Mouse (Mus musculus) spleen, adult 2 months (tissue): ENCODE data around the gene Krt28.

Experiments used
- CTCF ChIP-seq: fragments of 200-500 bp; IDR thresholded peaks from 2 replicates; pipeline ENCODE4 v1.5.1; 2011; ENCODE audit warnings: mild to moderate bottlenecking, inconsistent platforms; ENCODE audit not compliant: insufficient read depth, insufficient read length, insufficient replicate concordance; ENCODE audit errors: extremely low read depth
- POLR2A ChIP-seq: fragments of 200-500 bp; IDR thresholded peaks from 2 replicates; pipeline ENCODE4 v1.6.1; 2011; ENCODE audit warnings: low read depth, low read length, inconsistent platforms

DNA sequence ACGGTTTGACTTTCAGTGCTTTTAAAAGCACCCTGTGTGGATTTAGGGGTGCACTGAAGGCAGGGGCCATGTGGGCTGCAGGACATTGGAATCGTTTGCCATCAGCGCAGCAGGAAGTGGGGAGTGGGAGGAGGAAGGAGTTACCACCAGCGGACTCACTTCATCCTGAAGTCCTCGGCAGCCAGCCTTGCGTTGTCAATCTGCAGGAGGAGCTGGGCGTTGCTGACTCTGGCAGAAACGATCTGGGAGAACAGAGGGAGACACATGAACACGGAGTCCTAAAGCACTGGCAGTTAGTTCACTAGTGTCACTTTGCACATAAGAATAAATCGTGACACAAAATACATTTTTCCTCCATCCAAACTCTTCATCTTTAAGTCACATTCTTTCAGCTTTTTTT is 45.9 kb upstream of the Krt28 start:
- no peak for TF ChIP-seq POLR2A
- TF ChIP-seq CTCF, result no peak
